Mouse (Mus musculus): Measurements from ENCODE around the gene Rhobtb3.
"Not testable (repeated sequence)": the region's sequence is repeated elsewhere in the genome, so short reads cannot be mapped to it uniquely, and the experiment has no call there.

Gene Rhobtb3

GRCm38 (mm10) chr13:75845519-75846166, 98.1 kb downstream of the Rhobtb3 start:
- DNase-seq (ENCODE audit: low read depth, low spot score) = no peak

DNA sequence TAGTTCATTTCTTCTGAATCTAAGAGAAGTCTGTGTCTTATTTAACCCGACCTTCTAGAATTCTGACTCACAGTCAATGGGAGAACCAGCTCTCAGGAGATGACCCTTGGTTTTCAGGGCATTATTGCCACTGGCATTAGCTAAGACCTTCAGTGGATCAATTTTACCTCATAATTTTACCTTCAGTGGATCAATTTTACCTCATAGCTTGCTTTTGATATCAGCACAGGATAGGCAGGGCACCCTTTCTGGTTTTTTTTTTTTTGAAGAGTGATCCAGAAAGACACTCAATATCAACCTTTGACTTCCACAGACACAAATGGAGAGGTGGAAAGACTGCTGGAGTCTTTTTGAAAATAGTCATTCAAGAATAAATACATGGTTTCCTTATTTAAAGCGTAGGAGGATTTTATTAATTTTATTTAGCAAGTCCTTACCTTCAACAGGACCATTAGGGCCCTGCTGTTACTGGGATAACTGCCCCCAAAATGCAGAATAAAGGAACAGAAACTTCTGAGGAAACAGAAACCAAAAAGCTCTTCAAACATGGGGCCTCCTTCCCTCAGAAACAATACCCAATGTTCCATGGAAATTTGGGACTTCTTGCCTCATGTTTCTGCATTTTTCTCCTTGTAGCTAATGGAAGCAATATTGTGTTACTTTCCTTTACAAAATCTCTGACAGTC, 98.7 kb downstream of the Rhobtb3 start:
- DNase-seq (ENCODE audit: low read depth, low spot score) = no peak

DNA sequence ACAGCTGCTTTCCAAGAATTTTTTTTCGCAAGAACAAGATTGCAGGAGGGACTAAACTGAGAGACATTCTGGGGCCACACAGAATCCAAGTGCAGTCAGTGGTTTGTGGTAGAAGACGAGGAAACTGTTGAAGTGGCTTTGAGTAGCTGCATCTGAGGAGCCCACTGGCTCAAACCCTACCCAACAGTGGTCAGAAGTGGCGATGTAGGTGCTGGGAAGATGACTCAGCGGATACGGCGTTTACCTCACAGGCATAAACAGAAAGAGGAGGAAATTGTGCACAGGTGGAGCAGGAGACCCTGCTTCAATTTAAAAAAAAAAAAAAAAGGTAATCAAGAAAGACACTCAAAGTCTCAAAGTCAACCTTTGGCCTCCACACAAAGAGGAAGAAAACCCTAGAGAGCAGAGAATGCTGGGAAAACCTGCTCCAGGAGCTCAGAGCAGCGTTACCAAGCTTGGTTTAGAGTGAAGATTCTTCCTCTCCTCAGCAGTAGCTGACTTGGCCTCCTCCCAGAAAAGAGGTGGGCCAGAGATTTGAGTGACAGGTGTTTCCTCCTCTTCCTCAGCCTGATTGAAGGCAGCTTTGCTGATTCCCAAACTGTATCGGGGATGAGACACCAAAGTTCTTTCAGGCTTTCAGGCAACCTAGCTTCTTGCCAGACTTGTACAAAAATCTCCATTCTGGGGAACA, 99.6 kb downstream of the Rhobtb3 start:
- no peak for DNase-seq (ENCODE audit: low read depth, low spot score)

DNA sequence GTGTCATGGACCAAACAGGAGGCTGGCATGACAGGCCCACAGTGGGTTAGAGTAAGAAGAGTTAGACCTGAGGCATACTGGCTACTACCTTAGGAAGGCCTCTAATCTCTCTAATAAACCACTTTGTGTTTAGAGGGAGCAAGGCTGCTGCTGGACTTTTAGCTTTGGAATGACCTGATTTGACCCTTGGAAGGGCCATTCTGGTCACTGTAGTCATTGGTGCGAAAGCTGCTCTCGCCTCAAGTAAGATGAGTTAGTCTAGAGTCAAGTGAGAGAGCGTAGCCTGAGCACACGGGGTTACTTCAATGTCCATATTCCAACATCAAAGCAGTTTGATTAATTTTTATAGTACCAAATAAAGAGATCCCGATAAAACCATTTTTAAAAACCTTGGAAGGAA, 100.4 kb downstream of the Rhobtb3 start:
- DNase-seq (ENCODE audit: low read depth, low spot score) = no peak

- no peak for DNase-seq (ENCODE audit: low read depth, low spot score)
Observed at GRCm38 (mm10) chr13:75841950-75842349, 101.8 kb downstream of the Rhobtb3 start.

DNA sequence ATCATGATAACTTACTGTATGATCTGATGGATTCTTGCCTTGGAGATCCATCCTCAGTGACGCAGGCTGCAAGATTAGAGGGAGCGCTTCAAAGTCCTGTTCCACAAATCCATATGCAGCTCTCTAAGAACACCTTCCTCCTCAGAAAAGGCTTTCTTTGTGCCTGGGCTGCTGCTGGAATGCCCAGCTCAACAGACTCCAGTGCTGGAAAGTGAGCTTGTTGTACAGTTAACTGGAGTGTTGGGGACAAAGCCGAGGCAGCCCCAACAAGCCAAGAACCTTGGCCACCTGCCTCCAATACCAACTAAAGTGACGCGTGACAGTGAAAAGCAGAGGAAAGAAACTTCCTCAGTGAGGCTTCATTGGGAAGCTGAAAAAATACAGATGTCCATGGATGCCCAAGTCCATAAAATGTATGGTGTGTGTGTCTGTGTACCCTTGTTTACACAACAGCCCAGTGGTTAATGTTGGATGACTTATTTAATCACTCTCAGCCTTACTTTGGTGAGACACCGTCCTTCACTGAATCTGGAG, 102.9 kb downstream of the Rhobtb3 start:
- no peak for DNase-seq (ENCODE audit: low read depth, low spot score)

- peak; percentile 67 for DNase-seq (ENCODE audit: low read depth, low spot score)
Observed at GRCm38 (mm10) chr13:75839719-75840481, 103.8 kb downstream of the Rhobtb3 start, which contains the start of gene Glrx. Gene Glrx (plus strand): TSS chr13:75839868.

DNA sequence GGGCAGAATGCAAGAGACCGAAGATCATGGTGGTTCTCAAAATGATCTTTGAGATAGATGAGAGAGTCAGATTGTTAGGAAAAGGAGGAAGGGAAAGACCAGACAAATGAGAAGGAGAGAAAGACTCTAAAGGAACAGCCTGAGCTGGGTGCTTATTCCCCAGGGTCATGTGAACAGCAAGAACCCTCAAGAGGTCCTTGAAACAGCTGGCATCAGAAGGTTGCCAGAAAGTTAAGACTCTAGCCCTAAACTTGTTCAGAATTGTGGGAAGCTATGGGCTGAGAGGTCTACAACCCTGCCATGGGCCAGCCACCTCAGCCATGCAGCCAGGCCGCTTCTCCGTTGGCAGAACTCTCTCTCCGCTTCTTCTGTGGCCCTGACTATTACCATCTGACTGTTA, 105.2 kb downstream of the Rhobtb3 start:
- no peak for DNase-seq (ENCODE audit: low read depth, low spot score)

DNA sequence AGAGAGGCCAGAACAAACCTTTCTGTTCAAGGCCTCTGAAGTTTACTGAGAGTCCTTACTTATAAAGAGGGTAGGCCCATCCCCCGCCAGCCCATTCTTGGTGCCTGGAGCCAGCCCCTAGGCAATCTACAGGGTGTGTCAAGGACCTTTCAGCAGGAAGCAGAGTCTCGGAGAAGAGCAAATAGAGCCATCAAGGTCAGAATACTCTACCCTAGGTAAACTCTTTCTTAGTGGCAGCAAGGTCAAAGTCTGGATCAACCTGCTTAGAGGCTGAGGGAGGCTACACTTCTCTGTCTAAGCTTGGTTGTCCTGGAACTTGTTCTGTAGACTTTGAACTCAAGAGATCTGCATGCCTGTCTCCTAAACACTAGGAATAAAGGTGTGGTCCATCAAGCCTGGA, 108.3 kb downstream of the Rhobtb3 start:
- no peak for DNase-seq (ENCODE audit: low read depth, low spot score)

GRCm38 (mm10) chr13:75833499-75833898, 110.2 kb downstream of the Rhobtb3 start:
- DNase-seq (ENCODE audit: low read depth, low spot score) = no peak

GRCm38 (mm10) chr13:75832697-75833096, 111.0 kb downstream of the Rhobtb3 start:
- no peak for DNase-seq (ENCODE audit: low read depth, low spot score)

DNA sequence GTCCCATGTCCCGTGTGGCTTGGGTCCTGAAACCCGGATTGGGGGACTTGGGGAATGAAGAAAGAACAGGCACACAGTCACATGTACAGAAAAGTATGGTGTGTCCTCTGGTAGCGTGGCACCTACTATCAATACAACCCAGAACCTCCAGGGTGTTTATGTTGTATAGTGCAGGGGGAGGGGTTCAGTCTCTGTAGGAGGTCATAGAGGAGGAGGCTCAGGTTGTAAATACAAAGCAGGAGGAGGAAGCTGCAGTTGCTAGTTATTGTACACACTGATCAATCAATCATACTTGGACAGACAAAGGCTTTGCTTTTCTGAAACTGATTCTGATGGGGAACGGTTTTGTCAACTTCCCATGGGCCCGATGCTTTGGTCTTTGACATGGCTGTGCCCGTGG, 112.0 kb downstream of the Rhobtb3 start:
- DNase-seq (ENCODE audit: low read depth, low spot score) = no peak

- no peak for DNase-seq (ENCODE audit: low read depth, low spot score)
Observed at GRCm38 (mm10) chr13:75830708-75831107, 113.0 kb downstream of the Rhobtb3 start.

- DNase-seq (ENCODE audit: low read depth, low spot score) = no peak
Observed at GRCm38 (mm10) chr13:75825388-75825787, 118.3 kb downstream of the Rhobtb3 start.

- no peak for DNase-seq (ENCODE audit: low read depth, low spot score)
Observed at GRCm38 (mm10) chr13:75824611-75825319, 119.0 kb downstream of the Rhobtb3 start.

- DNase-seq (ENCODE audit: low read depth, low spot score) = no peak
Observed at GRCm38 (mm10) chr13:75823201-75823600, 120.5 kb downstream of the Rhobtb3 start.

DNA sequence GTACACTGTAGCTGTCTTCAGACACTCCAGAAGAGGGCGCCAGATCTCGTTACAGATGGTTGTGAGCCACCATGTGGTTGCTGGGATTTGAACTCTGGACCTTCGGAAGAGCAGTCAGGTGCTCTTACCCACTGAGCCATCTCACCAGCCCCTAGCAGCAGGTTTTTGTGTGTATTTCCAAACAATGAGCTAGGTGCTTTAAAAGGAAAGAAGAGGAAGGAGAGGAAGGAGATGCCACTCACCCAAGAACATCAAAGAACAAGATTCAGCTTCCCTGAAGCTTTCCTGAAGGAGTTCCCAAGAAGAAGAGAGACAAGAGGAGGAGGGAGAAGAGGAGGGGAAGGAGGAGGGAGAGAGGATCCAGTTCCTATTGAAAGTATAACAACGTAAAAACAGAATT, 121.4 kb downstream of the Rhobtb3 start:
- DNase-seq (ENCODE audit: low read depth, low spot score) = not testable (repeated sequence)

DNA sequence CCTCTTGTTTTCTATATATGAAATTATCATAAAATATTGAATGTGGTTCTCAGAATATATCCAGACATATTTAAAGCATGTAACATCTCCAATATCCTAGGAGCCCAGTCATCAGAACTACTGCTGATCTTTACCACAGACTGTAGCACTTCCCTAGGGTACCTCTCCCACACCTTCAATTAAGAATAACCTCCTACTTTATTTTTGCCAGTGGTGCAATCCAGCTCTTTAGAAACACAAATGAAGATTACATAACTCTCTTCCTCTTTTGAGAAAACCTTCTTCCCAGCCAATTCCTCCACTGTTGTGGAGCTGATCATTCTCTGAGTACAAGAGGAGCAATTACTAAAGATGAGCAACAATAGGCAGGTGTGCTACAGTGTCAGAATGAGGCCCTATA, 123.8 kb downstream of the Rhobtb3 start:
- no peak for DNase-seq (ENCODE audit: low read depth, low spot score)
